Mouse (Mus musculus) forebrain, embryonic 14.5 days (tissue): ENCODE measurements at regions not wholly inside any gene's neighbourhood (a gene's known extent, or its start where the extent isn't known, plus 50 kb on each side); places are given as distances from the start of the nearest gene placed in this dataset.

Experiments
- ATAC-seq: fragments of 200-750 bp; cut with Nextera tagmentation; 2 replicates; pipeline ENCODE4 v1.8.0; 2017; ENCODE audit warnings: mild to moderate bottlenecking, moderate library complexity
- DNase-seq: peaks from one replicate; pipeline ENCODE4 v3.0.0-alpha.2; 2015; ENCODE audit warnings: low spot score
- H3K27ac ChIP-seq: fragments of 300-500 bp; sonication (generic); 2 replicates; pipeline ENCODE4 v1.5.1; 2014; ENCODE audit warnings: low read depth, mild to moderate bottlenecking, control low read depth, low read length, moderate library complexity
- H3K27me3 ChIP-seq: fragments of 300-500 bp; sonication (generic); replicated peaks from 2 replicates; pipeline ENCODE4 v1.6.1; 2014; ENCODE audit warnings: low read length, control low read depth, mixed read lengths; ENCODE audit not compliant: control insufficient read depth, insufficient read depth
- H3K36me3 ChIP-seq: fragments of 300-500 bp; sonication (generic); 2 replicates; pipeline ENCODE4 v1.6.1; 2014; ENCODE audit warnings: low read length, control low read depth; ENCODE audit not compliant: control insufficient read depth, insufficient read depth
- H3K4me1 ChIP-seq: fragments of 300-500 bp; sonication (generic); 2 replicates; pipeline ENCODE4 v1.6.1; 2014; ENCODE audit warnings: antibody characterized with exemption, low read length, control low read depth; ENCODE audit not compliant: control insufficient read depth, insufficient read depth
- H3K4me2 ChIP-seq: fragments of 300-500 bp; sonication (generic); 2 replicates; pipeline ENCODE4 v1.6.1; 2014; ENCODE audit warnings: mild to moderate bottlenecking, control low read depth, low read length
- H3K4me3 ChIP-seq: fragments of 300-500 bp; sonication (generic); 2 replicates; pipeline ENCODE4 v1.5.1; 2014; ENCODE audit warnings: low read depth, low read length, control low read depth
- H3K9ac ChIP-seq: fragments of 300-500 bp; sonication (generic); 2 replicates; pipeline ENCODE4 v1.6.1; 2014; ENCODE audit warnings: mild to moderate bottlenecking, low read length, control low read depth, moderate library complexity
- H3K9me3 ChIP-seq: fragments of 300-500 bp; sonication (generic); replicated peaks from 2 replicates; pipeline ENCODE4 v1.6.1; 2016; ENCODE audit warnings: low read length, control low read depth, mixed read lengths; ENCODE audit not compliant: control insufficient read depth
- WGBS: fragments of 180-500 bp; shearing (Covaris S2); extraction: QIAGEN DNeasy Blood & Tissue Kit; methylation state at CpG from one replicate; pipeline ENCODE4 v1.1.7; 2014; 5-methylcytosine and 5-hydroxymethylcytosine counted together

DNA sequence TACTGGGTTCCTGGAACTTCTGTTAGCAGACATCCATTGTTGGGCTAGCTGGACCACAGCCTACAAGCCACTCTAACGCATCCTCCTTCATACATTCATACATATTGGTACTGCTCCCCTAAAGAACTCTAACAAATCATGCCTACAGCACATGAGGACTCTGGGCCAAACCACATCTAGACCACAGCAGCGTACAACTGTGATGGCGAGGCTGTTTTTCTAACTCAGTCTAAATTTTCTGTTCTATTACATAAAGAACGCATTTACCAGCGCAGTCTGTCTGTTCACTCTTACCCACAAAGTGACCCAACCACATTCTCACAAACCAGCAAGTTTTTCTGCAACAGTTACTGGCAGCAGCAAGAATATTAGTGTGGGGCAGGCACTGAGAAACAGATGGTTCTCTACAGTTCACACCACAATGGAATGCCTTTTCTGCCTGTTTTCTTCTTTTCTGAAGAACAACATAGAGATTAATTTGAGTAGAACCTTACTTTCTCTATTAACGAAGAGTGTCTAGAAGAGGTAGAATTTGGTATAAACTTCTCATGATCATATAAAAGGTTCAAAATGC, 648.2 kb upstream of the Cdh11 start:
- Histone ChIP-seq H3K4me1 (no peaks in the 10 kb centered on the region), H3K9ac (no peak overlapping the region), H3K27me3 (no peaks in the 10 kb centered on the region), H3K36me3 (no peaks in the 10 kb centered on the region), H3K4me2 (no peak overlapping the region), H3K4me3 (no peak overlapping the region), H3K9me3 (no peaks in the 10 kb centered on the region), H3K27ac (no peak overlapping the region)
- ATAC-seq (no peak), DNase-seq (no peak)
- WGBS = 93% methylated on average over 6 of the region's 6 CpGs

DNA sequence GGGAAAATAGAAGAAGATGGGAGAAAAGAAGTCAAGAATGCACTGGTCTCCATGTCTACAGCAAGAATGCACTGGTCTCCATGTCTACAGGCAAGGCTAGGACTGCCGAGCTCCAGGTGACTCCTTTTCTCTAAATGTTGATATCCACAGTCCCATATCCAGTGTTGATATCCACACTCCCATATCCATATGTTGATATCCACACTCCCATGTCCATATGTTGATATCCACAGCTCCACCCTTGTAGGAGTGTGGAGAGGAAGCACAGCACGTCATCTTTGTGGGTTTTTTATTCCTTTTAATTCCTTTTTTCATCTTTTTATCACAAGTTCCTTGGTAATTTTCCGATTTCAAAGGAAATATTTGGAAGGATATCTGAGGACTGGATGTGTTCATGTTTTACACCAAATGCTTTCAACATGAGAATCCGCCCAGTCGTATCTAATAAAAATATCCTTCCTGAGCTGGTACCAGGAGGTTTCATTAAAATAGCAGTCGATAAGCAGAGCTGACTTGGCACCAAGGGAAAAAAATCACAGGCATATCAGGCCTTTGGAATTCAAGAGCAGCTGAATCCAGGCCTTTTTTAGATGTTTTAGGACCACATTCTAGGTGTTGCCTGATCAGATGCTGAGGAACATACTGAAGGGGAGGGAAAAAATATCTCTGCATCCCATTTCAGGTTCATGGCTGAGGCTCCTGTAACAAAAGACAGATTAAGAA, 653.7 kb upstream of the Cdh11 start:
- no peaks in the 10 kb centered on the region for H3K9me3 ChIP-seq
- H3K4me2 ChIP-seq = no peak overlapping the region
- no peaks in the 10 kb centered on the region for H3K36me3 ChIP-seq
- no peak overlapping the region for H3K9ac ChIP-seq
- no peaks in the 10 kb centered on the region for H3K27me3 ChIP-seq
- H3K27ac ChIP-seq = no peak overlapping the region
- H3K4me1 ChIP-seq = no peaks in the 10 kb centered on the region
- ATAC-seq (no peak), DNase-seq (no peak)
- H3K4me3 ChIP-seq = no peak overlapping the region
- WGBS = 93% methylated on average over 6 of the region's 6 CpGs

DNA sequence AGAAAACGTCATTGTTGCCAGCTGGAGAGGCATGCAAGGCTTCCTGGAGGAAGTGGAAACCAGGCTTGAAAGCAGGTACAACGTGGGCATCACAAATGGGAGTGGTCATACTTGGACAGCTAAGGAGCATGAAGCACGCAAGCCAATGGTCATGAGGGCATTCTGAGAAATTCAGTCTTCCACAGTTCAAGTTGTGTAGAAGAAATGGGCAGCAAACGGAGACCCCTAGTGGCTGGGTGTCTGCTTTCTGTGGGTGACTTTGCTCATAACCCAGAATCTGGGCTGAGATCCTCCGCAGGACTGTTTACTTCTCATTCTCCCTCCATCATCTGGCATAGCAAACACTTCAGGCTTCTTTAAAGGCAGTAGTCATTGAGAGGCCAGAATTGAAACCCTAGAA, 655.7 kb upstream of the Cdh11 start:
- no peak for ATAC-seq
- DNase-seq = no peak
- 0 out of 2 replicates have a peak, but pooled peaks cover 2% of the 10 kb centered on the region for H3K27me3 ChIP-seq
- H3K9me3 ChIP-seq = no peaks in the 10 kb centered on the region
- H3K27ac ChIP-seq = no peak overlapping the region
- H3K9ac ChIP-seq = no peak overlapping the region
- H3K4me3 ChIP-seq = no peak overlapping the region
- H3K36me3 ChIP-seq = no peaks in the 10 kb centered on the region
- H3K4me2 ChIP-seq = no peak overlapping the region
- 73% methylated on average over 5 of the region's 5 CpGs for WGBS
- no peaks in the 10 kb centered on the region for H3K4me1 ChIP-seq

DNA sequence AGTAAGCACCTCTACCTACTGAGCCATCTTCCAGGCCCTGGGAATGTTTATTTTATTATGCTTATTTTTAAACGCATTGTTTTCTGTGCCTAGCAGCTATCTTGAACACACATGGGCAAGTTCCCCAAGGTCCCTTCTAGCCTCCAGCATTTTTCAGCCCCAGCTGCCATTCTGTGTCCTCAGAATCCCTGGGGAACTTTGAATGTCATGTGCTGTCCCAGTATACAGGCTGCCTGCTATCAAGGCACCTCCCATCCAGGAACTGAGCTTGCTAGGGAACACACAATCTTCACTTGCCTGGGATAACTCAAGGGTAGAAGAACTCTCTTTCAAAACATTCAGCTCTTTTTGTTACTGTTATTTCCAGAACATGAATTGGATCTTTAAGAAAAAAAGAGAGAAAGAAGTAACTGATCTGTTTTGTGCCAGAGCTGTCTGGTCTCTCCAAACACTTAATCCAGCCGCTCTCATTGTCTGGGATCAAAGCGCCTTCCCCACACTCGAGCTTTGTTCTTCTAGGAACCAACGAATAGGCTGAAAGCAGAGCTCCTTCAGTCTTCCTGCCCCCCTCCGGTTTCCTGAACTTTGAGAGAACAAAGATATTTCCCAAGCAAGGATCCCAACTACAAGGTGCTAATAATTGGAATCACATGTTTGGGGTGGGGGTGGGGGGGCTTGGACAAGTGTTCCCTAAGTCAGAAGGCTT, 657.1 kb upstream of the Cdh11 start:
- Histone ChIP-seq H3K4me2 (no peak overlapping the region), H3K9ac (no peak overlapping the region), H3K36me3 (no peaks in the 10 kb centered on the region), H3K27me3 (0 out of 2 replicates have a peak, but pooled peaks cover 2% of the 10 kb centered on the region), H3K9me3 (no peaks in the 10 kb centered on the region), H3K27ac (no peak overlapping the region), H3K4me1 (no peaks in the 10 kb centered on the region), H3K4me3 (no peak overlapping the region)
- WGBS = 14% methylated on average over 6 of the region's 6 CpGs
- ATAC-seq = no peak
- peak; percentile 27 for DNase-seq

DNA sequence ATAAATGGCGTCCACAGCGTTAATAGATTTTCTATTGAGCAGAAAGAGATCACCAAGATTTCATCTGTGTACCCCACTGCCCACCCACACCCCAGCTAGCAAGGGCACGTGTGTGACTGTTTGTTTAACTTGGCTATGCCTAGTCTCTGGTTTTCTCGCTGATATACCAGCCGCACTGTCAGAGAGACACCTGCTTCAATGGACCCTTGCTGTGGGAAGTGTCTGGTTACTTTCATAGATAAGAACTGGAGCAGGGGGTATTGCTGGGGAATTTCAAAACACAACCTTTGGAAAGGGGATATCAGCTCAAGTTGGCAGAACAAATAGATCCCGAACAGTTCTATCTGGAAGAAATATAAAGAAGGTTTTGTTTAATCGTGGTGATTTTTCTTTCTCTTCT, 656.8 kb upstream of the Cdh5 start:
- WGBS = 59% methylated on average over 7 of the region's 7 CpGs
- Histone ChIP-seq H3K4me1 (no peaks in the 10 kb centered on the region), H3K27ac (no peak overlapping the region), H3K9me3 (no peaks in the 10 kb centered on the region), H3K36me3 (no peaks in the 10 kb centered on the region), H3K4me3 (no peak overlapping the region), H3K4me2 (no peak overlapping the region), H3K27me3 (peaks cover 7% of the 10 kb centered on the region; the same call in 1 of the 2 replicates), H3K9ac (no peak overlapping the region)
- DNase-seq = no peak
- no peak for ATAC-seq

DNA sequence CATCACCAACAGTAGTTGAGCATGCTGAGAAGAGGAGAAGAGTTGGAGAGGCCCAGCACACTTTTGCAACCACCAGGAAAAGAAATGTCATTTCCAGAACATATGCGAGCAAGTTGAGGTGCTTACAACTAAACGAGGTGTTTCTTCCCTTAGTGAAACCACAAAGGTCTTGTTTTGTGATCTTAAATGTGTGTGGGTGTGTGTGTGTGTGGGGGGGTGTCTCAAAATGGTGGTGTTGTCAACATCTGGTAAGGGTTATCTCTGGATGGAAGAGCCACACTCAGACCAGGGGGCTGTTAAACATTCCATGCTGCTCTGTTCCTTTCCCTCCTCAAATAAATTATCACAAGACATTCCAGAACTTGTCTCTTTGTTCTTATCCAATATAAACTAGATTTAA, 656.0 kb upstream of the Cdh5 start:
- no peak overlapping the region for H3K27ac ChIP-seq
- ATAC-seq = no peak
- H3K9me3 ChIP-seq = no peaks in the 10 kb centered on the region
- no peaks in the 10 kb centered on the region for H3K4me1 ChIP-seq
- H3K36me3 ChIP-seq = no peaks in the 10 kb centered on the region
- DNase-seq = no peak
- peaks cover 9% of the 10 kb centered on the region; the same call in 1 of the 2 replicates for H3K27me3 ChIP-seq
- H3K4me3 ChIP-seq = no peak overlapping the region
- no peak overlapping the region for H3K9ac ChIP-seq
- 94% methylated on average over 2 of the region's 2 CpGs for WGBS
- no peak overlapping the region for H3K4me2 ChIP-seq

DNA sequence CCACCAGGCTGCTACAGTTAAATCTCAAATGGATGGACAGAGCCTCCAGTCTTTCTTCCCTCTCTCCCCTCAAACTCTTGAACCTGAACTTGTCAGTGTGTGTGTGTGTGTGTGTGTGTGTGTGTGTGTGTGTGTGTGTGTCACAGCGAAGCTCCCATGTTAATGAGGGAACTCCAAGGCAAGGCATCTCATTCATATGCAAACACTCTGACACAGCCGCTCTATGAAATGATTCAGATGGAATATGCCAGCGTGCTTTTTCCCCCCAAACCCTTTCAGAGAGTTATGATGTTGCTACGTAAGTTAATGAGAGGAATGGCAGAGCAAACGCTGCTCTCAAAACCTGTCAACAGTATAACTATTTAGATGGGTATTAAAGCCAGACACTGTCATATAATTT, 653.5 kb upstream of the Cdh5 start:
- H3K4me2 ChIP-seq = no peak overlapping the region
- DNase-seq (peak; percentile 48), ATAC-seq (peak; percentile 50; the same call in 1 of the 2 replicates)
- no peaks in the 10 kb centered on the region for H3K9me3 ChIP-seq
- H3K4me1 ChIP-seq = no peaks in the 10 kb centered on the region
- H3K4me3 ChIP-seq = no peak overlapping the region
- no peak overlapping the region for H3K9ac ChIP-seq
- no peaks in the 10 kb centered on the region for H3K36me3 ChIP-seq
- 46% methylated on average over 5 of the region's 5 CpGs for WGBS
- no peak overlapping the region for H3K27ac ChIP-seq
- H3K27me3 ChIP-seq = peaks cover 9% of the 10 kb centered on the region; the same call in 1 of the 2 replicates

DNA sequence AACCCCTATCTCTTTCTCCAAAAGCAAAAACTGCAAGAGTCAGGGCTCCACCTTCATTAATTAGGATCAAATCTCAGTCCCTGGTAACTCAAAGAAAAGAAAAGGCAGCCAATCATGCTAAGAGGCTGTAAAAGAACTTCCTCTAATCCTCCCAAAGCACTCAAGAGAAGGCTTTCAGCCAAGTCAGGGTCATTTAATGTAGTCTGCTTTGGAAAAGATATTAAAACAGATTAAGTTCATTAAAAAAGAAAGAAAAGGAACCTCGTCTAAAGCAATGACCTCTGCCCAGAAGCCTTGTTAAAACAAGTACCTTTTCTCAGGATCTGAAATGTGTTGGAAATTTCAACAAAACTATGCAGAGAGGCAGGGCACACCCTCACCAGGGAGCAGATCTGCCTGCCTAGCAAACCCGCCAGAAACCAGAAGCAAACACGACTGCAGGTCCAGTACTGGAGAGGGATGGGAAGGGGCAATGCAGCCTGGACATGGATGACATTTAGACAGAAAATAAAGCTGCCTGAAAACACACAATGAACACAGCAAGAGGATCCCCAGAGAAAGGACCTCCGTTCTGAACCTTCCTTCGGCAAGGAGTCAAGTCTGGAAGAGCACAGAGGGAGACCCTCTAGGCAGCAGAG, 649.9 kb upstream of the Cdh5 start:
- Histone ChIP-seq H3K4me1 (no peaks in the 10 kb centered on the region), H3K27ac (no peak overlapping the region), H3K4me2 (no peak overlapping the region), H3K9ac (no peak overlapping the region), H3K9me3 (no peaks in the 10 kb centered on the region), H3K4me3 (no peak overlapping the region), H3K27me3 (peaks cover 7% of the 10 kb centered on the region; the same call in 1 of the 2 replicates), H3K36me3 (no peaks in the 10 kb centered on the region)
- under 1% methylated on average over 5 of the region's 5 CpGs for WGBS
- DNase-seq (peak; percentile 56), ATAC-seq (0 out of 2 replicates have a peak, but pooled peaks have one; percentile 20)
